14 mouse cellular contexts compared by ENCODE assay signal in genomic region chr2:181787852-181788251, GRCm38 (mm10). TPM values are rescaled to one million over a fixed set of nuclear protein-coding genes. Genes with fewer than 3 reads are reported as not detected.
"Had no signal": no experiment of that assay in that cellular context is flagged by ENCODE, and none has a peak within 500 bp of the region (broad histone marks: within the 10 kb centered on the region; RNA-seq: fewer than 3 reads in every experiment).

No protein-coding gene starts in this region.

- H3K27me3 ChIP-seq: kidney, embryonic 15.5 days; limb, embryonic 15.5 days; liver, embryonic 12.5 days; midbrain, embryonic 12.5 days had no signal

- H3K9me3 ChIP-seq: kidney, embryonic 15.5 days; limb, embryonic 15.5 days; liver, embryonic 12.5 days; megakaryocyte, embryonic 14.5 days; midbrain, embryonic 12.5 days had no signal

- H3K9ac ChIP-seq: kidney, embryonic 15.5 days; limb, embryonic 15.5 days; liver, embryonic 12.5 days; lung, embryonic 14.5 days; midbrain, embryonic 12.5 days had no signal

- H3K4me3 ChIP-seq: kidney, embryonic 15.5 days; left cerebral cortex, adult 2 months; limb, embryonic 15.5 days; liver, embryonic 12.5 days; megakaryocyte, embryonic 14.5 days; midbrain, embryonic 12.5 days had no signal

- DNase-seq: kidney, adult 2 months; kidney, postnatal 14 days; lung, embryonic 14.5 days; lung, postnatal 10 days; thymus, postnatal 14 days had no signal

- H3K27ac ChIP-seq: kidney, embryonic 15.5 days; left cerebral cortex, adult 2 months; limb, embryonic 15.5 days; liver, embryonic 12.5 days; macrophage; midbrain, embryonic 12.5 days; stomach, postnatal 0 days had no signal

- H3K36me3 ChIP-seq: kidney, embryonic 15.5 days; limb, embryonic 15.5 days; liver, embryonic 12.5 days had no signal

- ATAC-seq: liver, embryonic 12.5 days had no signal

- H3K4me2 ChIP-seq: kidney, embryonic 15.5 days; limb, embryonic 15.5 days; liver, embryonic 12.5 days; lung, embryonic 14.5 days; midbrain, embryonic 12.5 days had no signal

- H3K4me1 ChIP-seq: kidney, embryonic 15.5 days; limb, embryonic 15.5 days; liver, embryonic 12.5 days; megakaryocyte, embryonic 14.5 days had no signal

RNA-seq across cellular contexts. Expression of gene Myt1, which starts 24.7 kb away (rescaled TPM):
- polyA plus RNA-seq: limb, embryonic 15.5 days; liver, embryonic 16.5 days; macrophage had no signal
